Mouse (Mus musculus) heart, embryonic 11.5 days (tissue): ENCODE measurements around the gene Ptpn13. TPM values are rescaled to one million over a fixed set of nuclear protein-coding genes. Genes with fewer than 3 reads are reported as not detected.

Source experiments
- ATAC-seq: fragments of 200-750 bp; cut with Nextera tagmentation; replicated peaks from 2 replicates; pipeline ENCODE4 v1.8.0; 2017; ENCODE audit warnings: moderate library complexity; ENCODE audit not compliant: insufficient number of reproducible peaks, low FRiP score, low TSS enrichment
- H3K27ac ChIP-seq: fragments of 300-500 bp; sonication (generic); 2 replicates; pipeline ENCODE4 v1.5.1; 2014; ENCODE audit warnings: mild to moderate bottlenecking, low read depth, low read length
- H3K27me3 ChIP-seq: fragments of 300-500 bp; sonication (generic); 2 replicates; pipeline ENCODE4 v1.6.1; 2014; ENCODE audit warnings: mild to moderate bottlenecking, low read length, mixed read lengths; ENCODE audit not compliant: control insufficient read depth, insufficient read depth
- H3K36me3 ChIP-seq: fragments of 300-500 bp; sonication (generic); 2 replicates; pipeline ENCODE4 v1.6.1; 2014; ENCODE audit warnings: mild to moderate bottlenecking, low read length, moderate library complexity, mixed read lengths; ENCODE audit not compliant: control insufficient read depth, insufficient read depth
- H3K4me1 ChIP-seq: fragments of 300-500 bp; sonication (generic); 2 replicates; pipeline ENCODE4 v1.6.1; 2014; ENCODE audit warnings: low read length; ENCODE audit not compliant: control insufficient read depth, insufficient read depth
- H3K4me2 ChIP-seq: fragments of 300-500 bp; sonication (generic); 2 replicates; pipeline ENCODE4 v1.6.1; 2014; ENCODE audit warnings: mild to moderate bottlenecking, moderate library complexity
- H3K4me3 ChIP-seq: fragments of 300-500 bp; sonication (generic); 2 replicates; pipeline ENCODE4 v1.5.1; 2014; ENCODE audit warnings: low read depth, low read length
- H3K9ac ChIP-seq: fragments of 300-500 bp; sonication (generic); 2 replicates; pipeline ENCODE4 v1.6.1; 2014; ENCODE audit warnings: mild to moderate bottlenecking, low read depth, low read length, moderate library complexity
- H3K9me3 ChIP-seq: fragments of 300-500 bp; sonication (generic); replicated peaks from 2 replicates; pipeline ENCODE4 v1.6.1; 2016; ENCODE audit warnings: low read length; ENCODE audit not compliant: control insufficient read depth
- WGBS: fragments of 180-500 bp; shearing (Covaris S2); extraction: QIAGEN DNeasy Blood & Tissue Kit; methylation state at CpG from one replicate; pipeline ENCODE4 v1.1.7; 2014; ENCODE audit not compliant: insufficient replicate concordance; 5-methylcytosine and 5-hydroxymethylcytosine counted together
- polyA plus RNA-seq: library from polyadenylated mRNA; unstranded; fragments of >200 nt; fragmentation: Nextera tagmentation; extraction: Ambion mirVana; gene quantifications from 2 replicates; pipeline ENCODE4 v1.2.1, GENCODE M21; 2014

The Ptpn13 gene
- polyA plus RNA-seq, 1 experiment from 2014 or later: 12.3 TPM

DNA sequence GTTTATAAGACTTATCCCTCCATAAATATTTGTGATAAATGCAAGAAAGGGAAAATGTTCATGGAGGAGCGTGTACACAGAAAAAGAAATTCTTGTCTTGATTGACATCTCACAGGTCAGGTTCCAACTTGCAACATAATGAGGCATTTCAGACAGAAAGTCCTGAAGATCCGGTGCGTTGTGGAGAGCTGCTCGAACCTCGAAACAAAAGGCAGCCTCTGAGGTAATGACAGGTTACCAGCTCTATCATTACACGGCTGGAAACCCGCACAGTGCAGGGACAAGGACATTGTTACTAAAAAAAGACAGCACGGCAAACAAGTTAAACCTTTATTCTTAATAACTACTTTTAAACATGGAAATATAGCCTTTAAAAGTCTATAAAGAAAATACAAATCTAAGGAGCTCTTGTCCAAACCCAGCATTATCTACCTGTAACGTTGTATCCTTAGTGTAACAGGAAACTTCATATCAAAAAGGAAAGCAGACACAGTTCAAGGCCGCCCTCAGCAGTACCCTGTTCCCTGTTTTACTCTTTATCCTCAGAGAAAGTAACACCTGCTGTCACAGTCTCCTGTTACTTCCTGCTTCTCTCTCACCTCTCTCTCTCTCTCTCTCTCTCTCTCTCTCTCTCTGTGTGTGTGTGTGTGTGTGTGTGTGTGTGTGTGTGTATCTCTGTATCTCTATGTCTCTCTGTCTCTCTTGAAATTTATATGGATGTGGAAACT lies 12.8 kb upstream of the Ptpn13 start:
- Histone ChIP-seq H3K36me3 (no peaks in the 10 kb centered on the region), H3K27me3 (no peaks in the 10 kb centered on the region), H3K4me3 (no peak overlapping the region), H3K9ac (no peak overlapping the region), H3K4me1 (no peaks in the 10 kb centered on the region), H3K4me2 (no peak overlapping the region), H3K9me3 (no peaks in the 10 kb centered on the region), H3K27ac (no peak overlapping the region)
- WGBS: 40% methylated on average over 10 of the region's 10 CpGs
- no peak for ATAC-seq

DNA sequence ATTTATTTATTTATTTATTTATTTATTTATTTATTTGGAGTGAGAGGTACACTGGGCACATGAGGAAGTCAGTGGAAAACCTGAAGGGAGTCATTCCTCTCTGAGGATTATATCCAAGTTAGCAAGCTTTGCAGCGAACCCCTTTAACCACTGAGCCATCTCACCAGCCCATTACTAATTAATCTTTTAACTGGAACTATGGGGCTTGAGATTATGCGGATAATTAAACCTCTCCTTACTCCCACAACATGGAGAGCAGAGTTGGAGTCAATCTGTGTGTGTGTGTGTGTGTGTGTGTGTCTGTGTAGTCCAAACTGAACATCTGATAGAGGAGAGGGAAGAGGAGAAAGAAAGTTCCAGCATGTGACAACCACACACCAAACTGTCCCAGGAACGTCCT lies 10.4 kb upstream of the Ptpn13 start:
- 69% methylated on average over 3 of the region's 3 CpGs for WGBS
- no peak overlapping the region for H3K4me3 ChIP-seq

GRCm38 (mm10) chr5:103418009-103418408 lies 7.0 kb upstream of the Ptpn13 start:
- Histone ChIP-seq H3K4me3 (no peak overlapping the region), H3K4me1 (peaks cover 8% of the 10 kb centered on the region), H3K9ac (no peak overlapping the region), H3K36me3 (no peaks in the 10 kb centered on the region), H3K27me3 (no peaks in the 10 kb centered on the region; the same call in 1 of the 2 replicates), H3K4me2 (no peak overlapping the region), H3K27ac (no peak overlapping the region), H3K9me3 (no peaks in the 10 kb centered on the region)
- 79% methylated on average over 9 of the region's 9 CpGs for WGBS
- ATAC-seq: no peak

More for the DNA sequence above, 10.4 kb upstream of the Ptpn13 start:
- H3K36me3 ChIP-seq: no peaks in the 10 kb centered on the region
- ATAC-seq: no peak
- H3K4me2 ChIP-seq: no peak overlapping the region
- H3K27me3 ChIP-seq: no peaks in the 10 kb centered on the region; the same call in 1 of the 2 replicates
- no peak overlapping the region for H3K9ac ChIP-seq
- H3K27ac ChIP-seq: no peak overlapping the region
- no peaks in the 10 kb centered on the region for H3K9me3 ChIP-seq
- H3K4me1 ChIP-seq: no peaks in the 10 kb centered on the region

GRCm38 (mm10) chr5:103418886-103419285 lies 6.1 kb upstream of the Ptpn13 start:
- Histone ChIP-seq H3K9me3 (no peaks in the 10 kb centered on the region), H3K4me1 (peaks cover 11% of the 10 kb centered on the region), H3K27me3 (no peaks in the 10 kb centered on the region; the same call in 1 of the 2 replicates), H3K9ac (no peak overlapping the region), H3K4me3 (no peak overlapping the region), H3K4me2 (no peak overlapping the region), H3K27ac (no peak overlapping the region), H3K36me3 (no peaks in the 10 kb centered on the region)
- WGBS: 62% methylated on average over 3 of the region's 3 CpGs
- no peak for ATAC-seq

DNA sequence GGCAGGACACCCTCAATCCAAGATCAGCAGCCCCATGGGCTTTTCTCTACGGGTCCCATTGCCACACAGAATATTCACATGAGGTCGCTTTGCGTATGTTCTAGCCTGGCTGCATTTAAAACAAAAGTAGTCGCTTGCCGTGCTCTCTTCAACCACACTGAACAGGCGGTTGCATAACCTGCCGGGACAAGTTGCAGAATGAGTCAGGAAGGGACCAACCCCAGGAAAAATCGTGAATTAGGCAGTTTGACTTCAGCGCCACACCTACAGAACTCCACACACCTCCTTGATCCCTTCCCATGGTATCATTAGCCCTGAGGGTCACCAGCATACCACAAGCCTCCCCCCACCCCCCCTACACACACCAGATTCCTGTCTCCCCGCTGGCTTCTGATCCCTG lies 4.4 kb upstream of the Ptpn13 start:
- Histone ChIP-seq H3K4me3 (no peak overlapping the region), H3K27ac (no peak overlapping the region), H3K27me3 (no peaks in the 10 kb centered on the region; the same call in 1 of the 2 replicates), H3K4me1 (peaks cover 15% of the 10 kb centered on the region), H3K36me3 (no peaks in the 10 kb centered on the region), H3K9me3 (no peaks in the 10 kb centered on the region), H3K4me2 (peak overlapping the region; percentile 6), H3K9ac (no peak overlapping the region)
- no peak for ATAC-seq
- WGBS: 35% methylated on average over 10 of the region's 10 CpGs

DNA sequence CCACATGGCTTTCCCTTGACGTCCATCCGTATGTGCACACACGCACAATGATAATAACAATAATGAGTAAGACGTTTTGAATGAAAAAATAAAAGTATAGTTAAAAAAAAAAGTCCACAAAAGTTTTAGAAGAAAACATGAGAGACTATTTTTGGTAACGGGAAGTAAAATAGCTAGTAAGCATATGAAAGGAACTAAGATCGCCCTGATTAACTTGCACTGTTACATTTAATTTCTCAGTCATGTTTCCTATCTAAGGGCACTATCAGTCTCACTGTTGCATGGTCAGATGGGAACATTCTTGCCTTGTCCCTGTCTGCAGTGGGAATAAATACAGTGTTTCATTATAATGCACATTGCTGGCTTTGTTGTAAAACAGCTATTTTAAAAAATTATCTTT lies 2.4 kb upstream of the Ptpn13 start:
- no peak overlapping the region for H3K4me2 ChIP-seq
- ATAC-seq: no peak

GRCm38 (mm10) chr5:103423305-103423926 lies 1.6 kb upstream of the Ptpn13 start:
- Histone ChIP-seq H3K4me2 (peak overlapping the region; percentile 85), H3K4me3 (peak overlapping the region; percentile 83), H3K9ac (0 out of 2 replicates have a peak overlapping the region, but pooled peaks have one; percentile 16)

More for the DNA sequence above, 2.4 kb upstream of the Ptpn13 start:
- Histone ChIP-seq H3K4me1 (peaks cover 15% of the 10 kb centered on the region), H3K36me3 (no peaks in the 10 kb centered on the region), H3K27ac (no peak overlapping the region), H3K9me3 (no peaks in the 10 kb centered on the region), H3K4me3 (no peak overlapping the region), H3K27me3 (no peaks in the 10 kb centered on the region; the same call in 1 of the 2 replicates), H3K9ac (no peak overlapping the region)
- 71% methylated on average over 6 of the region's 6 CpGs for WGBS

DNA sequence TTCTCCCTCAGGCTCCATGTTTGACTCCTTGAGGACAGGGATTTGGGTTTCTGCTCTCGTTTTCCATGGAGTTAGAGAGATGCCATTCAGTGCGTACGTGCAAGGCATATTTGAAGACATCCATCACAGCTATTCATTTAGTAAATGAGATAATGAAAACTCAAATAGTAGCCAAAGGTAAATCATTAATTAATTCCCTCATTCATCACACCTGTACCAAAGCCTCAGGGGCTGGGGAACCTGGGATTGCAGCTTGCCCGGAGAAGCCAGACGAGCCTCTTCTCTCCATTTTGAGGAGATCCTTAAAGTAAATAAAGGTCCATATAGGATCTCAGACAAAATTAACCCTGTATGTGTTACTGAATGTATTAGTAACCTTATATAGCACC lies 1.1 kb upstream of the Ptpn13 start:
- WGBS: 10% methylated on average over 5 of the region's 5 CpGs
- Histone ChIP-seq H3K4me1 (peaks cover 15% of the 10 kb centered on the region), H3K4me2 (peak overlapping the region; percentile 85), H3K9me3 (no peaks in the 10 kb centered on the region), H3K27ac (peak overlapping the region; percentile 82), H3K27me3 (no peaks in the 10 kb centered on the region), H3K9ac (0 out of 2 replicates have a peak overlapping the region, but pooled peaks have one; percentile 16), H3K36me3 (no peaks in the 10 kb centered on the region), H3K4me3 (peak overlapping the region; percentile 83)
- ATAC-seq: no peak

More at GRCm38 (mm10) chr5:103423305-103423926, 1.6 kb upstream of the Ptpn13 start:
- H3K27ac ChIP-seq: peak overlapping the region; percentile 82
- H3K36me3 ChIP-seq: no peaks in the 10 kb centered on the region
- ATAC-seq: no peak
- WGBS: 3% methylated on average over 6 of the region's 6 CpGs
- no peaks in the 10 kb centered on the region for H3K9me3 ChIP-seq
- H3K27me3 ChIP-seq: no peaks in the 10 kb centered on the region; the same call in 1 of the 2 replicates
- H3K4me1 ChIP-seq: peaks cover 15% of the 10 kb centered on the region
